Mouse (Mus musculus) ES-Bruce4 (cell line): ENCODE measurements around the gene Sncb. TPM values are rescaled to one million over a fixed set of nuclear protein-coding genes. Genes with fewer than 3 reads are reported as not detected.
"Not testable (repeated sequence)": the region's sequence is repeated elsewhere in the genome, so short reads cannot be mapped to it uniquely, and the experiment has no call there.

ENCODE experiments used
- H3K27ac ChIP-seq: 2 replicates; pipeline ENCODE4 v1.5.1; 2012; ENCODE audit warnings: low read length, inconsistent platforms; ENCODE audit not compliant: insufficient read depth
- H3K27me3 ChIP-seq: 2 replicates; pipeline ENCODE4 v1.6.1; 2012; ENCODE audit warnings: mild to moderate bottlenecking, low read length, inconsistent platforms; ENCODE audit not compliant: control insufficient read depth, poor library complexity, insufficient read depth, severe bottlenecking
- H3K36me3 ChIP-seq: 2 replicates; pipeline ENCODE4 v1.6.1; 2012; ENCODE audit warnings: inconsistent platforms, mild to moderate bottlenecking, low read length, moderate library complexity; ENCODE audit not compliant: control insufficient read depth, poor library complexity, insufficient read depth, severe bottlenecking
- H3K4me1 ChIP-seq: one replicate; pipeline ENCODE4 v1.8.1; 2011; ENCODE audit warnings: low read length; ENCODE audit not compliant: control insufficient read depth, insufficient read depth
- H3K4me3 ChIP-seq: 2 replicates; pipeline ENCODE4 v1.5.1; 2011; ENCODE audit warnings: low read depth, mild to moderate bottlenecking, low read length
- H3K9ac ChIP-seq: 2 replicates; pipeline ENCODE4 v1.6.1; 2012; ENCODE audit warnings: low read depth, mild to moderate bottlenecking, inconsistent platforms; ENCODE audit not compliant: poor library complexity, severe bottlenecking
- H3K9me3 ChIP-seq: replicated peaks from 2 replicates; pipeline ENCODE4 v1.6.1; 2012; ENCODE audit warnings: mild to moderate bottlenecking, low read length, inconsistent platforms; ENCODE audit not compliant: control insufficient read depth, poor library complexity, insufficient read depth, severe bottlenecking
- CTCF ChIP-seq: IDR thresholded peaks from one replicate; pipeline ENCODE4 v1.8.1; 2011; ENCODE audit warnings: low read depth, low read length
- EP300 ChIP-seq: IDR thresholded peaks from 2 replicates; pipeline ENCODE4 v1.6.1; 2011; ENCODE audit warnings: low read depth, low read length; ENCODE audit not compliant: insufficient read depth
- POLR2A ChIP-seq: IDR thresholded peaks from one replicate; pipeline ENCODE4 v1.8.1; 2011; ENCODE audit warnings: low read length; ENCODE audit not compliant: insufficient read depth
- polyA plus RNA-seq: library from polyadenylated mRNA; stranded (reverse); fragments of >200 nt; gene quantifications from 2 replicates; pipeline ENCODE4 v1.2.4, GENCODE M21; 2011; ENCODE audit warnings: low read depth; ENCODE audit not compliant: missing spikeins, insufficient read depth, insufficient read length

Gene Sncb
- polyA plus RNA-seq, 1 experiment: 2.8 TPM

DNA sequence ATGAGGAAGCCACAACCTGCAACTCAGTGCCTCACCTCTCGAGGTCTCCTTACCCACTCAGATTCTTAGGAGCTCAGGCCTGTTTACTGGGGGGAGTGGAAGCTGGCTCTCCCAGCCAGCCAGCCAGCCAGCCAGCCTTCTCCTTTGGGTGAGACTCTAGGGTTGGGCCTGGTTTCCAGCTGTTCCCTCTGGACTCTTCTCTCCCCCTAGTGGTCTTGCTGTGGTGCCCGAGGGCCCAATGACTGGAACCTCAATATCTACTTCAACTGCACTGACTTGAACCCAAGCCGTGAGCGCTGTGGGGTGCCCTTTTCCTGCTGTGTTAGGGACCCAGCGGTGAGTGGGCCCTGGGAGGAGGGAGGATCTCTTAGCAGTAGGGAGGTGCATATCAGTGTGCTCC is 28.4 kb upstream of the Sncb start:
- Histone ChIP-seq H3K4me1 (peaks cover 1% of the 10 kb centered on the region), H3K27me3 (no peaks in the 10 kb centered on the region), H3K36me3 (no peaks in the 10 kb centered on the region), H3K9ac (no peak overlapping the region), H3K9me3 (no peaks in the 10 kb centered on the region), H3K4me3 (no peak overlapping the region), H3K27ac (no peak overlapping the region)
- TF ChIP-seq POLR2A: no peak
- peak; percentile 40 for TF ChIP-seq CTCF

DNA sequence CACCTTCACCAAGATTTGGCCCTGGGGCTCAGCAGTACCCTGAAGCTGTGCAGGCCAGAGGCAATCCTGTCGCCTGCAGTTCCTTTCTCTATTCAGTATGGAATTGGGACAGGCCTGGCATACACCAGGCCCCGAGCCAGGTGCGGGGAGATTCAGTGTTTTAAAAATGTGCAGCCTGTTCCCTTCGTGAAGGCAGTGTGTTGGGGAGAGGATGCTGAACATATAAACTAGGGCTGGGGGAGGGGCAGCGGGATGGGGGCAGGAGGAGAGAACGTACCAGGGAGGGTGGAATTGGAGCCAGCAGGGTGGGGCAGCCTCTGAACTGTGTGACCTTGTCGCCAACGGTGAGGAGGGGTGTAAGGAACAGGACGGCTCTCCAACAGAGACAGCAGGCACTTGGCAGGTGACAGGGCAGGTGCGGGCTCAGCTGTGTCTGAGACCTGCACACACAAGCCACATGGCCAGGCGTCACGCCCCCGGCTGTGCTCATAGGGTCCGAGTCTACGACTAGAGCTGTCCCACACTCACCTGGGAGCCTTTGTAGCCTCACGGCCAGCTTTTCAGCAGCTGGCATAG is 27.7 kb upstream of the Sncb start:
- Histone ChIP-seq H3K27ac (no peak overlapping the region), H3K4me3 (no peak overlapping the region), H3K27me3 (no peaks in the 10 kb centered on the region), H3K9ac (no peak overlapping the region), H3K9me3 (no peaks in the 10 kb centered on the region), H3K36me3 (no peaks in the 10 kb centered on the region), H3K4me1 (peaks cover 1% of the 10 kb centered on the region)
- no peak for TF ChIP-seq EP300
- TF ChIP-seq POLR2A: no peak
- no peak for TF ChIP-seq CTCF

DNA sequence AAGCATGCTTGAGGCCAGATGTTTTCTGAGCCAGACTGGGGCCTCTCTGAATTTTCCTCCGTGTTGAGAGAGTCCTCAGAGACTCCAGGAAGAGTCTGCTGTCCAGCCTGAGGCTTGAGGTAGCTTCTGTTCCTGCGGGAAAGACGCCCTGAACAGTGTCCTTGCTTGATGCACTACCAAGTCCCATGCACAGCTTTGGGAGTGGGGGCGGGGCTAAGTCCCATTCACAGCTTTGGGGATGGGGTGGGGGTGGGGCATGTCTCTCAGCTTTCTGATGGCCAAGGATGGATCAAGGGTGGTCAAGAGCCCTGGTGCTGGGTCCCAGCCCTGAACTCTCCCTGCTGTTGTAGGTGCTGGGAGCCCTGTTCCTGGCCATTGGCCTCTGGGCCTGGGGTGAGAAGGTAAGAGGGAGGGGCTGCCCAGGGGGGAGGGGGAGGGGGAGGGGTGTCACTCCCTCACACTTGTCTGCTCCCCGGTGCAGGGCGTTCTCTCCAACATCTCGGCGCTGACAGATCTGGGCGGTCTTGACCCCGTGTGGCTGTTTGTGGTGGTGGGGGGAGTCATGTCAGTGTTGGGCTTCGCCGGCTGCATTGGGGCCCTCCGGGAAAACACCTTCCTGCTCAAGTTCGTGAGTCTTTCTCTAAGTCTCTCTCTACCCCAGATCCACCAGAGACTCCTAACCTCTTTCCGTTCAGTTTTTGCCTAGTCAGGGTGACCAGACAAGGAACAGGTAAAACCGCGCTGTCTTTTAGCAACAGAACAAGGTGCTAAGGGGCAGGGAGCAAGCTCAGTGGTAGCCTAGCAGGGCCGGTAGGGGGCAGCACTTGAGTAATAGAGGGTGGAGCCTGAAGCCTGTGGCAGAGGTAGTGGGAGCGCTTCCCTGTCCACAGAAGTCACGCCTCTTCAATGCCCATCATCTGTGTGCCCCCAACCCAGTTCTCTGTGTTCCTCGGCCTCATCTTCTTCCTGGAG is 26.1 kb upstream of the Sncb start:
- Histone ChIP-seq H3K27me3 (no peaks in the 10 kb centered on the region), H3K9ac (no peak overlapping the region), H3K27ac (peak overlapping the region; percentile 34; the same call in 1 of the 2 replicates), H3K9me3 (no peaks in the 10 kb centered on the region), H3K4me1 (peaks cover 3% of the 10 kb centered on the region), H3K36me3 (no peaks in the 10 kb centered on the region), H3K4me3 (peak overlapping the region; percentile 17; the same call in 1 of the 2 replicates)
- no peak for TF ChIP-seq POLR2A
- TF ChIP-seq EP300: peak; percentile 16; the same call in 1 of the 2 replicates
- peak; percentile 82 for TF ChIP-seq CTCF

DNA sequence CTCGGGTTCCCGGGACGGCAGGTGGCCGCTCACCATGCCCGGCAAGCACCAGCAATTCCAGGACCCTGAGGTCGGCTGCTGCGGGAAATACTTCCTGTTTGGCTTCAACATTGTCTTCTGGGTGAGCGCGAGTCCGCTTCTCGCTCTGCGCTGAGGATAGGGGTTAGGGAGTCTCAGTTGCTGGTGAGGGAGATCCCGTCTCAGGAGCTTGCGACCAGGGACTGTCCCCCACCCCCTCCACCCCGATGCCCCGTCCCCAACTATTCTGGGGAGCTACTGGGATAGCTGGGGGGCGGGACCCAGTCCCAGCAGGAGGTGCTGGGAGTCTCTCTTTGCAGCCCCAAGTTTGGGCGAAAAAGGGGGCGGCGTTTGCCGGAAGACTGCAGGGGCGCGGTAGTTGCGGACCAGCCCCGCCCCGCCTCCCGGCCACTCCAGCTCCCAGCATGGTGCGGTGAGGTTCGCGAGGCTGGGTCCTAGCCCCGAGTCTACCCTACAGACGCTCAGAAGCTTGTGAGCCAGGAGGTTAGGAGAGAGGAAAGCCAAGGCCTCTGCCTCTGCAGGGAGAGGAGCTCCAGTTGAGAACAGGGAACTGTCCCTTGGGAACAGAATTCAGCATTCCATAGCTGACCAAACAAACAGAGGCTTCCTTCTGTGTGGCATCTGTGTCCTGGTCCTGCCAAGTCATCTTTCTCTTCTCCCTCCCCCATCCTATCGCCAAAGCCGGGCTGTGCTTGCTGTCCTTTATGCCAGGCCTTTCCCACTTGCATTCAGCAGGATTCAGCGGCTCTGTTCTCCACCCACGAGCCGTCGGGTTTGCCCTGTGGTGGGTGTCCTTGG is 23.4 kb upstream of the Sncb start:
- Histone ChIP-seq H3K4me3 (peak overlapping the region; percentile 76), H3K9me3 (no peaks in the 10 kb centered on the region), H3K9ac (peak overlapping the region; percentile 49), H3K27me3 (no peaks in the 10 kb centered on the region), H3K36me3 (no peaks in the 10 kb centered on the region), H3K27ac (no peak overlapping the region), H3K4me1 (peaks cover 3% of the 10 kb centered on the region)
- TF ChIP-seq POLR2A (no peak), CTCF (no peak), EP300 (0 out of 2 replicates have a peak, but pooled peaks have one; percentile 10)

DNA sequence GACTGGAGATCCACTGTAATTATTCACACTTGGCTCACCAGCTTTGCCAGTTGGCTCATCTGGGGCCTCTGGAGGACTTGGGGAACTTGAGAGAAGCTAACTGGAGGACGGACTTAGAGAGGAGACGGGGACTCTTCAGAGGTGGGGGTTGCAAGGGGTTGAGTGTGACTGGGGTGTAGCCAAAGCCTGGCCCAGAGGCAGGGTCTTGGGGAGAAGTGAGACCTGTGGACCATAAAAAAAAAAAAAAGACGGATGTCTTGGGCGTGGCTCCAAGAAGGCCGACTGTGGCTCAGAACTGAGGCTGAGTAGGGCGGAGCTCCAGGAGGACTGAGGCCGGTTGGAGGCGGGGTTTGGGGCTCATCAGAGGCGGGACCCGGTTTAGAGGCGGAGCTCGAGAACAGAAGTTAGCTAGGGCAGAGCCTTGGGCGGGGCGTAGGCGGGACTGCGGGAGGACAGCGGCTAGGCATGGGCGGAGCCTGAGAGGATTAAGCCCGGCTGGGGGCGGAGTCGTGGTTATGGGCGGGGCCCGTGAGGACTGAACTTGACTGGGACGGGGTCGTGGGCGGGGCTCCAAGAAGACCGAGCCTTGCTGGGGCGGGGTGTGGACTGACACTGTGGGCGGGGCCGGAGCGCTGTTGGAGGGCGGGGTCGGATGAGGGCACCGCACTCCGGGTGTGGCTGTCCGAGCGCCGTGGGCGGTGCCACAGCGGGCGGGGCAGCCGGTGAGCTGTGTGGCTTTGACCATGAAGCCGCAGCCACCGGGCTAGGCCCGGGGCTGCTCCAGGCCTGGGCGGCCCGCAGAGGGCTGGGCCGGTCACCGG is 22.6 kb upstream of the Sncb start, which contains the start of gene Tspan17:
TSS of gene Tspan17 (plus strand) at position 638 of the 821 bp plus-strand sequence.
- peak within 1 kb of the TSS; percentile 76 for H3K4me3 ChIP-seq
- no peak for TF ChIP-seq EP300
- no peak for TF ChIP-seq CTCF
- no peak for TF ChIP-seq POLR2A
- no peaks in the 10 kb centered on the region for H3K9me3 ChIP-seq
- H3K27ac ChIP-seq: no peak within 1 kb of the TSS
- H3K27me3 ChIP-seq: no peaks in the 10 kb centered on the region
- H3K9ac ChIP-seq: peak within 1 kb of the TSS; percentile 49
- peaks cover 3% of the 10 kb centered on the region for H3K4me1 ChIP-seq
- no peaks in the 10 kb centered on the region for H3K36me3 ChIP-seq

DNA sequence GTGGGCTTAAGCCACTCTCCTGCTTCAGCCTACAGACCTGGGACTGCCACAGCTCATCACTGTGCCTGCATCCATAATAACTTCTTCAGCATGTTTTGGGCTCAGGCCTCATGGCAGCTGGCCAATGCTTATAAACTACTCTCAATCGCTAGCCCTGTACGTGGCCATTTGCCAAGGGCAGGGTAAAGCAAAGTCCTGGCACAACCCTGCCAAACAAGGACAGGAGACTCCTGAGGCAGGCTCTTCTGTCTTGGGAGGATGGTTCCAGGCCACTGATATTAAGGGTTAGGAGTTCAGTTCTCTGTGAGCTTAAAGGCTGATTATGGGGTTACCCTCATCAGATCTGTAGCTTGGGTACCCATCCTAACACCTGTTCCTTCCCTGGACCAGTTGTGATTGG is 21.2 kb upstream of the Sncb start:
- H3K4me1 ChIP-seq, H3K27ac ChIP-seq, H3K36me3 ChIP-seq, H3K27me3 ChIP-seq, H3K9me3 ChIP-seq, H3K4me3 ChIP-seq, H3K9ac ChIP-seq: not testable (repeated sequence)
